Mouse (Mus musculus) urinary bladder, postnatal 4 days (tissue): ENCODE data around the gene Armc7.
"Not testable (repeated sequence)": the region's sequence is repeated elsewhere in the genome, so short reads cannot be mapped to it uniquely, and the experiment has no call there.

ENCODE experiments used
- DNase-seq, 2 experiments: peaks; one replicate each; pipeline ENCODE4 v3.0.0; 2021 to 2022; ENCODE audit warnings: low spot score in 2 of 2

Gene Armc7

DNA sequence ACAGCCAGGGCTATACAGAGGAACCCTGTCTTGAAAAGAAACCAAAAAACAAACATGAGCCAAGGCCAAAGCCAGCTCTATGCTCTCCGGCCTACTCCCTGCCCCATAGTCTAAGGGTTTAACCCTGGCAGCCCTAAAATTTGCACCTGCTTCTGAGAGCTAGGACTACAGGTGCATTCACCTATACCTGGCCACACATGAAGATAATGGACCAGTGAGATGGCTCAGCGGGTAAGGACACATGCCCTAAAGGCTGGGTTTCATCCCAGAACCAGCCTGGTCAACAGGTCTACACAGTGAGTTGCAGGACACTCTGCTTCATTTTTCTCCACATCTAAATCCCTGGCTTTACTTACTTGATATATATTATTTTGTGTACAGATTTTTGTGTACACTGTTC, 46.8 kb downstream of the Armc7 start:
- no peak for DNase-seq

GRCm38 (mm10) chr11:115522703-115523102, 47.2 kb downstream of the Armc7 start:
- no peak for DNase-seq

DNA sequence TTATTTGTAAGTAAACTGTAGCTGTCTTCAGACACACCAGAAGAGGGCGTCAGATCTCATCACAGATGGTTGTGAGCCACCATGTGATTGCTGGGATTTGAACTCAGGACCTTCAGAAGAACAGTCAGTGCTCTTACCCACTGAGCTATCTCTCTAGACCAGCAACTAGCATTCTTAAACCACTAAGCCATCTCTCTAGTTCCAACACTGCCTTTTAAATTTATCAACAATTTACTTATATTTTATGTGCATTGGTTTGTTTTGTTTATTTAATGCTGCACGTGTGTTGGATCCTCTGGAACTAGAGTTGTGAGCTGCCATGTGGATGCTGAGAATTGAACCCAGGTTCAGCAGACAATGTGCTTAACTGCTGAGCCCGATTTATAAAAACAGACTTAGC, 51.0 kb downstream of the Armc7 start:
- not testable (repeated sequence) for DNase-seq

GRCm38 (mm10) chr11:115534759-115535371, 59.4 kb downstream of the Armc7 start:
- DNase-seq: no peak

DNA sequence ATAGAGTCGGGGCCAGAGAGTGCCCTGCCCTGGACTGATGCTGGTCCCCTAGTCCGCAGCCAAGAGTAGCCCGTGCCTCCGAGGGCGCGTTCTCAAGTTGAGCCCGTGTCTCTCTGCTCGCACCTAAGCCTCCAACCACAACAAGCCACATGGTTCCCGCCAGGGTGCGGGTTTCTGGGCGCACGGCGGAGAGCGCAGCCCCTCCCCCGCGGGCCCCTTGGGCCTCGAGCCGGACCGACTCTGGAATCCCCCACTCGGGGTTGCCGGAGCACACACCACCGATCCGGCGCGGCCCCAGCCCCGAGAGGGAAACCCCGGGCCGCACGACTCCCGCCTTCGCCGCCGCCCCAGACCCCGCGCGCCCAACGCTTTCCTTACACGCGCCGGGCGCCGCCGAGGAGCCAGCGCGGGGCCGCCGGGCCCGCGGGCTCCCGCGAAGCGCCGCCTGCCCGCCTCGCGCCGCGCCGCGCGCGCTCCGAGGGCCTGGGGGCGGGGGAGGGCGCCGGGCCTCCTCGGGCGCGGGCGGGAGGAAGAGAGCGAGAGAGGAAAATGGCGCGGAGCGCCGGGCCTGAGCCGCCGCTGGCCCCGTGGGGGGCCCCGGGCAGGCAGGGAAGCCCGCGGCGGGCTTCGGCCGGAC, 60.1 kb downstream of the Armc7 start:
- DNase-seq: peak; percentile 64 to 70

GRCm38 (mm10) chr11:115536038-115536681, 60.7 kb downstream of the Armc7 start, which contains the start of gene Sumo2:
Sumo2 (minus strand) TSS chr11:115536276.
- peak; percentile 99 for DNase-seq

- DNase-seq: no peak
These were observed 61.5 kb downstream of the Armc7 start for GRCm38 (mm10) chr11:115536856-115537568.

DNA sequence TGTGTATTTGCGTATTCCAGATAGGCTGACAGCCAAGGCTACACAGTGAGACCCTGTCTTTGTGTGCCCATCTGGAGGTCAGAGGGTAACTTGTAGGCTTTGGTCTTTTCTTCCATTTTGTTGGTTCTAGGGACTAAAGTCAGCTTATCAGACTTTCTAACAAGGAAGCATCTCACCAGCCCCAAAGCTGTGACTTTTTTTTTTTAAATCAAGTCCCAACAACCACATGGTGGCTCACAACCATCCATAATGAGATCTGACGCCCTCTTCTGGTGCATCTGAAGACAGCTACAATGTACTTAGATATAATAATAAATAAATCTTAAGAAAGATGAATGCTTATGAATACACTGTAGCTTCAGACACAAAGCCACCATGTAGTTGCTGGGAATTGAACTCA, 62.6 kb downstream of the Armc7 start:
- DNase-seq: no peak
